Mouse (Mus musculus): ENCODE data around the gene Zfr. TPM values are rescaled to one million over a fixed set of nuclear protein-coding genes. Genes with fewer than 3 reads are reported as not detected.
A peak's percentile ranks its signal among the peaks of the same experiment; 100 is the strongest.

The Zfr gene
- polyA plus RNA-seq, 1 experiment from 2014 or later: 37.5 TPM

DNA sequence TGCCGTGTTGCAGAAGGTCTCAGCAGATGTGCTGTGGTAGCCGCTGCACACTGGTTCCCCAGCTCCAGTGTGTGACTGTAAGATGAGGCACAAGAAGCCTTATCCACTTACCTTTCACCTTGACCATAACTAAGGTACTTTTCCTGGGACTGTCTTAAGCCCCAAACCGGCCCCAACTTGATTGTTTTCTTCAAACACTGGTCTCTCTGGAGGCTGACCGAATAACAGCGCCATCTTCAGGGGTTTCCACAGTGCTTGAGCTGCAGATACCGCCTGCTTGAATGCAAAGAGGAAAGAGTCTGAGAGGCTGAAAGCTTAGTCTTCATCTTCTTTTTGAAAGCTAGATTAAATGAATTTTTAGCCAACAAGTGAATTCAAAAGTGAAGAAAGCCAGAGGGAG lies 113.8 kb downstream of the Zfr start:
- no peak for ATAC-seq (ENCODE audit: insufficient read depth)
- H3K4me1 ChIP-seq (replicated peaks): peaks cover 61% of the 10 kb centered on the region
- no peak overlapping the region for H3K9ac ChIP-seq
- no peak overlapping the region for H3K27ac ChIP-seq (replicated peaks)
- H3K27me3 ChIP-seq: no peaks in the 10 kb centered on the region
- no peak overlapping the region for H3K4me3 ChIP-seq (replicated peaks)
- WGBS (ENCODE audit: insufficient replicate concordance): 83% methylated on average over 6 of the region's 6 CpGs
- H3K9me3 ChIP-seq (replicated peaks): no peaks in the 10 kb centered on the region
- H3K36me3 ChIP-seq (replicated peaks): peaks cover 39% of the 10 kb centered on the region
- H3K4me2 ChIP-seq: no peak overlapping the region

DNA sequence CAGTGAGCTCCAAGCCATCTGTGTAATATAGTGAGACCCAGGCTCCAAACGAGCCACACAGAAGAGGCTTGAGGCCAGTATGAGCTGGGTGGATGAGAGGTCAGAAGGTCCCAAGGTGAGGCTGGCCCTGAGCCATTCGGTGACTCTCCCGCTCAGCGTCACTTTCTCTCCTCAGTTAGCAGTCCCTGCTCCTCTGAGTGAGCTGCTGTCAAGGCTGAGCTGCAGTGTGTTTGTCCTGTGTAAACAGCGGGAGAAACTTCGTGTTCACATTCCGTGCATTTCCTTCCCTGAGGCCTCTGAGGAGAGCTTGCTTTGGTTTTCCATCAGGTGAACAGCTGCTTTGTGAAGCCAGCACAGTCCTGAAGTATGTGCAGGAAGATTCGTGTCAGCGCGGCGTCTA lies 114.8 kb downstream of the Zfr start:
- peak; percentile 56 for ATAC-seq (ENCODE audit: insufficient read depth)
- Histone ChIP-seq H3K4me2 (no peak overlapping the region), H3K9me3 (replicated peaks) (no peaks in the 10 kb centered on the region), H3K4me1 (replicated peaks) (peaks cover 59% of the 10 kb centered on the region), H3K36me3 (replicated peaks) (peaks cover 39% of the 10 kb centered on the region), H3K9ac (no peak overlapping the region), H3K27ac (replicated peaks) (no peak overlapping the region; the same call in 1 of the 2 replicates), H3K27me3 (no peaks in the 10 kb centered on the region), H3K4me3 (replicated peaks) (no peak overlapping the region)
- WGBS (ENCODE audit: insufficient replicate concordance): 76% methylated on average over 11 of the region's 11 CpGs

DNA sequence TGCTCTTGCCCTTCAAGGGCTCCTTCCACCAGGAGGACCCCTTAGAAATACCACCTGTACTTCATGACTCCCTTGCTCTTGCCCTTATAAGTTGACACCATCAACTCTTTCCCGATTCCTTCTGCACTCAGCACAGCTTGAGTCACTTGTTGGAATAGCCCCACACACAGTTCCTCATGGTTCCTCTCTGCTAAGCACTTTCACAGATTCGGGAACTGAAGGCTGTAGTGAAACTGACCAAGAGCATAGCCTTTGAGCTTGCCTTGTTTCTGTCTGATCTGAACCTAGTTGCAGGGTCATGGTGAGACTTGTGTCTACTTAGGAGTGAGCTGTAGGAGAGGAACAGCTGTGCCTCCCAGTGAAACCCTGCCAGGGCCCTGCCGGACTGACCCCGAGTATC lies 115.4 kb downstream of the Zfr start:
- Histone ChIP-seq H3K36me3 (replicated peaks) (peaks cover 43% of the 10 kb centered on the region), H3K27me3 (no peaks in the 10 kb centered on the region), H3K9me3 (replicated peaks) (no peaks in the 10 kb centered on the region), H3K9ac (no peak overlapping the region), H3K4me3 (replicated peaks) (no peak overlapping the region), H3K4me1 (replicated peaks) (peaks cover 53% of the 10 kb centered on the region), H3K4me2 (no peak overlapping the region), H3K27ac (replicated peaks) (no peak overlapping the region; the same call in 1 of the 2 replicates)
- no peak for ATAC-seq (ENCODE audit: insufficient read depth)
- 81% methylated on average over 4 of the region's 4 CpGs for WGBS (ENCODE audit: insufficient replicate concordance)

MicroRNAs encoded within 50 kb of the gene (microRNA counts, 519-probe panel; counts per million panel counts)
- microRNA mmu-miR-1898: 1,189 counts per million, percentile 4 among the panel's probes with 10 or more counts

Small RNA genes lying within 50 kb of the gene (microRNA-seq; reads per million reads assigned to microRNA genes)
- not detected for gene Mir1898

Other genes with a start within 250 kb of the Zfr start
- gene Npr3, start 210.5 kb upstream of the Zfr start, polyA plus RNA-seq (2015; fragmentation: Nextera tagmentation; extraction: Ambion mirVana): 1.5 TPM in 2 replicates
- 193 and 243 TPM in 2 replicates for gene Sub1, start 120.8 kb upstream of the Zfr start, polyA plus RNA-seq (2015; fragmentation: Nextera tagmentation; extraction: Ambion mirVana)
- gene Mtmr12, start 87.2 kb downstream of the Zfr start, polyA plus RNA-seq (2015; fragmentation: Nextera tagmentation; extraction: Ambion mirVana): 7.2 and 8.1 TPM in 2 replicates
- 45.5 and 47.1 TPM in 2 replicates for gene Golph3, start 203.6 kb downstream of the Zfr start, polyA plus RNA-seq (2015; fragmentation: Nextera tagmentation; extraction: Ambion mirVana)
- gene 1810049J17Rik, start 204.1 kb downstream of the Zfr start, polyA plus RNA-seq (2015; fragmentation: Nextera tagmentation; extraction: Ambion mirVana): 0.40 and 0.77 TPM in 2 replicates